Mouse (Mus musculus) bone marrow, adult 2 months (tissue): ENCODE data around the gene Sema6b.

ENCODE experiments used
- CTCF ChIP-seq: fragments of 200-500 bp; IDR thresholded peaks from 2 replicates; pipeline ENCODE4 v1.5.1; 2011; ENCODE audit warnings: low read length, control low read depth; ENCODE audit not compliant: control insufficient read depth, insufficient read depth
- POLR2A ChIP-seq: fragments of 200-500 bp; IDR thresholded peaks from 2 replicates; pipeline ENCODE4 v1.6.1; 2011; ENCODE audit warnings: low read depth, mild to moderate bottlenecking, control low read depth, low read length, borderline replicate concordance; ENCODE audit not compliant: control insufficient read depth

DNA sequence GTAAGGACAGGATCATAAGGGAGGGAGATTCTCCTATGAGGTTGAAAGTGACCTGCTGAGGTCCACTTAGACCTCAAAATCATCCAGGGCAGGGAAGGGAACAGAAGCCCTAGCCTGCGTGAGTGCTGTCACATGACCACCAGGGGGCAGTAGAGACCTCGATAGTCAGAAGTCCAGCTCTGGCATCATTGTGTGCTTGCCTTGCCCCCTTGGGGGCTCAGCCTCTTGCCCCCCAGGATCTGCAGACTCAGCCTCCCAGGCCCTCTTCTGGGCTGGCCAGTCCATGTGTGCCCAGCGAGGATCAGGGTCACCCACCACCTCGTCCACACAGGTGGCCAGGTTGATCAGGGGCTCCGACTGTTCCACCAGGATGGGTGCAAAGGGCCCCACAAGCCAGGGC, 28.3 kb downstream of the Sema6b start:
- TF ChIP-seq CTCF, result peak; percentile 96
- peak; percentile 21; the same call in 1 of the 2 replicates for TF ChIP-seq POLR2A
